Mouse (Mus musculus): Measurements from ENCODE around the gene Fam216b. TPM values are rescaled to one million over a fixed set of nuclear protein-coding genes. Genes with fewer than 3 reads are reported as not detected.

Gene Fam216b
- polyA plus RNA-seq, 1 experiment, result not detected

GRCm38 (mm10) chr14:78041886-78042526, 46.8 kb downstream of the Fam216b start:
- Histone ChIP-seq H3K4me3 (ENCODE audit: insufficient read depth, poor library complexity, severe bottlenecking) (no peak overlapping the region), H3K27me3 (ENCODE audit: control insufficient read depth, insufficient read depth, insufficient read length) (no peaks in the 10 kb centered on the region), H3K79me2 (ENCODE audit: control insufficient read depth, insufficient read depth) (no peaks in the 10 kb centered on the region), H3K36me3 (ENCODE audit: control insufficient read depth, insufficient read depth) (no peaks in the 10 kb centered on the region), H3ac (ENCODE audit: control insufficient read depth, insufficient read length, low read depth) (no peak overlapping the region), H3K79me3 (ENCODE audit: low read depth) (no peaks in the 10 kb centered on the region)
- no peak for TF ChIP-seq CEBPB (IDR thresholded peaks at IDR 0.05; ENCODE audit: low read depth)
- no peak for TF ChIP-seq MYOG (IDR thresholded peaks at IDR 0.05; ENCODE audit: control insufficient read depth, extremely low read depth, insufficient read length)
- TF ChIP-seq USF1 (IDR thresholded peaks at IDR 0.05; ENCODE audit: low read depth), result no peak
- no peak for TF ChIP-seq FOSL1 (IDR thresholded peaks at IDR 0.05; ENCODE audit: insufficient read depth, low read length, poor library complexity, severe bottlenecking)
- no peak for TF ChIP-seq MYOD1 (IDR thresholded peaks at IDR 0.05; ENCODE audit: control insufficient read depth, insufficient read length, low read depth)
- no peak for TF ChIP-seq CTCF (IDR thresholded peaks at IDR 0.05; ENCODE audit: control insufficient read depth, insufficient read depth, insufficient read length)
- TF ChIP-seq MAX (IDR thresholded peaks at IDR 0.05), result no peak

DNA sequence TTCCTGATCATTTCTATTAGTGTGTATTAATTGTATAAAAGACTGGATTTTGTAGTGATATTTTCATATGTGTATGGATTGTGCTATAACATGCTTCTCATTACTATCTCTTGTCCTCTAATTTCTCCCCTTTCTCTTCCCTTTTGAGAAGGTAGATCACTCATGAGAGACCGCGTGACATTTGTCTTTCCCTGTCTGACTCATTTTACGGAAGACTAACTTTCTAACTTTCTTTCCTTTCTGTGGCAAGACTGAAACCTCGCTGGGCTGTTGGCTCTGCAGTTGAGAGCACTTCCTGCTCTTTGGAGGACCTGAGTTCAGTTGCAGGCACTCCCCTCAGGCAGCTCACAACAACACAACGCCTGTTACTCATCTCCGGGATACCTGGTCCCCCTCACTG, 48.2 kb downstream of the Fam216b start:
- Histone ChIP-seq H3ac (ENCODE audit: control insufficient read depth, insufficient read length, low read depth) (no peak overlapping the region), H3K79me3 (ENCODE audit: low read depth) (no peaks in the 10 kb centered on the region), H3K36me3 (ENCODE audit: control insufficient read depth, insufficient read depth) (no peaks in the 10 kb centered on the region), H3K27me3 (ENCODE audit: control insufficient read depth, insufficient read depth, insufficient read length) (no peaks in the 10 kb centered on the region), H3K79me2 (ENCODE audit: control insufficient read depth, insufficient read depth) (no peaks in the 10 kb centered on the region), H3K4me3 (ENCODE audit: insufficient read depth, poor library complexity, severe bottlenecking) (no peak overlapping the region)
- TF ChIP-seq MAX (IDR thresholded peaks at IDR 0.05), result no peak
- TF ChIP-seq CTCF (IDR thresholded peaks at IDR 0.05; ENCODE audit: control insufficient read depth, insufficient read depth, insufficient read length), result no peak
- no peak for TF ChIP-seq MYOG (IDR thresholded peaks at IDR 0.05; ENCODE audit: control insufficient read depth, extremely low read depth, insufficient read length)
- TF ChIP-seq MYOD1 (IDR thresholded peaks at IDR 0.05; ENCODE audit: control insufficient read depth, insufficient read length, low read depth), result no peak
- TF ChIP-seq USF1 (IDR thresholded peaks at IDR 0.05; ENCODE audit: low read depth), result no peak
- TF ChIP-seq FOSL1 (IDR thresholded peaks at IDR 0.05; ENCODE audit: insufficient read depth, low read length, poor library complexity, severe bottlenecking), result no peak
- TF ChIP-seq CEBPB (IDR thresholded peaks at IDR 0.05; ENCODE audit: low read depth), result no peak

- H3K79me3 ChIP-seq (ENCODE audit: low read depth), result no peaks in the 10 kb centered on the region
- H3K4me3 ChIP-seq (ENCODE audit: insufficient read depth, poor library complexity, severe bottlenecking), result no peak overlapping the region
- no peaks in the 10 kb centered on the region for H3K79me2 ChIP-seq (ENCODE audit: control insufficient read depth, insufficient read depth)
- H3K36me3 ChIP-seq (ENCODE audit: control insufficient read depth, insufficient read depth), result no peaks in the 10 kb centered on the region
- no peak for TF ChIP-seq MAX (IDR thresholded peaks at IDR 0.05)
- H3K27me3 ChIP-seq (ENCODE audit: control insufficient read depth, insufficient read depth, insufficient read length), result no peaks in the 10 kb centered on the region
- H3ac ChIP-seq (ENCODE audit: control insufficient read depth, insufficient read length, low read depth), result no peak overlapping the region
These were observed 49.9 kb downstream of the Fam216b start for GRCm38 (mm10) chr14:78038876-78039275.

Other genes starting within 250 kb of the Fam216b start
- 50.1 TPM for gene Dnajc15, start 213.9 kb downstream of the Fam216b start, polyA plus RNA-seq (2012; fragmentation: generic; extraction: Trizol)
- 0.11 TPM for gene Epsti1, start 184.8 kb downstream of the Fam216b start, polyA plus RNA-seq (2012; fragmentation: generic; extraction: Trizol)
- 0.11 TPM for gene Tnfsf11, start 219.0 kb upstream of the Fam216b start, polyA plus RNA-seq (2012; fragmentation: generic; extraction: Trizol)